Mouse (Mus musculus) intestine, postnatal 0 days (tissue): ENCODE results near the gene Nhlrc1. TPM values are rescaled to one million over a fixed set of nuclear protein-coding genes. Genes with fewer than 3 reads are reported as not detected.

Experiments
- ATAC-seq: fragments of 200-750 bp; cut with Nextera tagmentation; 2 replicates; pipeline ENCODE4 v1.8.0; 2017; ENCODE audit warnings: mild to moderate bottlenecking, moderate TSS enrichment, moderate library complexity
- H3K27ac ChIP-seq: fragments of 300-500 bp; sonication (generic); 2 replicates; pipeline ENCODE4 v1.5.1; 2014; ENCODE audit warnings: mild to moderate bottlenecking, low read depth, low read length, moderate library complexity
- H3K27me3 ChIP-seq: fragments of 300-500 bp; sonication (generic); replicated peaks from 2 replicates; pipeline ENCODE4 v1.6.1; 2014; ENCODE audit warnings: low read length, mixed read lengths; ENCODE audit not compliant: control insufficient read depth, insufficient read depth
- H3K36me3 ChIP-seq: fragments of 300-500 bp; sonication (generic); 2 replicates; pipeline ENCODE4 v1.6.1; 2014; ENCODE audit warnings: mild to moderate bottlenecking, moderate library complexity; ENCODE audit not compliant: control insufficient read depth, insufficient read depth
- H3K4me1 ChIP-seq: fragments of 300-500 bp; sonication (generic); replicated peaks from 2 replicates; pipeline ENCODE4 v1.6.1; 2014; ENCODE audit warnings: antibody characterized with exemption, low read length, mixed read lengths; ENCODE audit not compliant: control insufficient read depth, insufficient read depth
- H3K4me2 ChIP-seq: fragments of 300-500 bp; sonication (generic); replicated peaks from 2 replicates; pipeline ENCODE4 v1.6.1; 2014; ENCODE audit warnings: low read depth, mild to moderate bottlenecking, moderate library complexity
- H3K4me3 ChIP-seq: fragments of 300-500 bp; sonication (generic); 2 replicates; pipeline ENCODE4 v1.5.1; 2014; ENCODE audit warnings: low read depth, low read length
- H3K9ac ChIP-seq: fragments of 300-500 bp; sonication (generic); 2 replicates; pipeline ENCODE4 v1.6.1; 2014; ENCODE audit warnings: mild to moderate bottlenecking, low read depth, low read length
- H3K9me3 ChIP-seq: fragments of 300-500 bp; sonication (generic); 2 replicates; pipeline ENCODE4 v1.6.1; 2016; ENCODE audit warnings: mixed run types; ENCODE audit not compliant: control insufficient read depth
- CTCF ChIP-seq: sonication (generic); IDR thresholded peaks from 2 replicates; pipeline ENCODE4 v1.5.1; 2016; ENCODE audit warnings: low read depth, mild to moderate bottlenecking, control low read depth, antibody characterized with exemption, moderate library complexity
- WGBS: fragments of 180-500 bp; shearing (Covaris S2); extraction: QIAGEN DNeasy Blood & Tissue Kit; methylation state at CpG from one replicate; pipeline ENCODE4 v1.1.7; 2014; 5-methylcytosine and 5-hydroxymethylcytosine counted together
- polyA plus RNA-seq: library from polyadenylated mRNA; unstranded; fragments of >200 nt; fragmentation: Nextera tagmentation; extraction: Ambion mirVana; gene quantifications from 2 replicates; pipeline ENCODE4 v1.2.1, GENCODE M21; 2015

Gene Nhlrc1
- polyA plus RNA-seq, 1 experiment from 2014 or later, result 2.1 TPM

DNA sequence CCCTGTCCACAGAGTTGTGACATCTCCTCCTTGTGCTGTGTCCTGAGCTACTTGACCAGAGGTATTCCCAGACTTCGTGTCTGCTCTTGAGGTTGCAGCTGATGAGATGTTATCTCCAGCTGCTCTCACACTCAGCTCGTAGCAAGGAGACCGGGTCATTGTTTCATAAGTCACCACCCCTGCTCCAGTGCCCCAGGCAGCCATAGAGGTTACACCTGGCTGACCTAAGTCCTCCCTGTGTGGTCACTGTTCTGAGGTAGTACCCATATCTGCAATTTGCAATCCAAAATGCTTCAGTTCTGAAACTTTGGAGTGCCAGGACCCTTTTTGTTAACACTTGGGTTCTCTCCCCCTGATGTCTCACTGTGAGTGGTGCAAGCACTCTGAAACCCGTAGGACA is 35.4 kb upstream of the Nhlrc1 start:
- no peak overlapping the region for H3K4me3 ChIP-seq
- H3K9ac ChIP-seq, result no peak overlapping the region
- no peak overlapping the region for H3K4me2 ChIP-seq
- H3K4me1 ChIP-seq, result no peaks in the 10 kb centered on the region
- no peak for TF ChIP-seq CTCF
- H3K36me3 ChIP-seq, result peaks cover 40% of the 10 kb centered on the region
- no peaks in the 10 kb centered on the region for H3K9me3 ChIP-seq
- no peaks in the 10 kb centered on the region for H3K27me3 ChIP-seq
- no peak for ATAC-seq
- WGBS, result 71% methylated on average over 4 of the region's 4 CpGs
- H3K27ac ChIP-seq, result no peak overlapping the region

DNA sequence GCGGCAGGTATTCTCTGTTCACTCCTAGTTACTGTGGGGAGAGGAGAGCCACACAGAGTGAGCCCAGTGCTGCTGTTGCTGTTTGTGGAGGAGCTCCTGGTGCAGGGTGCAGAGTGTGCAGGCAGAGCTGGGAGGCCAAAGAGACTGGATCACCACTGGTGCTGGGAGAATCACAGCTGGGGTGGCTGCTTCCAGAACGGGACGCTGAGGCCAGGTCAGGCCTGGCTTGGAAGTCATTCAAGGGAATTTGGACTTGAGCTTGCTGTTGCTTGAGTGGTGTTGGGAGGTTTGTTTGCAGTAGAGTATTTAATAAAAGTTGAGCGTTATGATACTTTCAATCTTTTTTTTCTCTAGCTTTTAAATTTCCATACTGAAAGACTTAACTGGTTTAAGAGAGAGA is 33.3 kb upstream of the Nhlrc1 start:
- TF ChIP-seq CTCF, result no peak
- Histone ChIP-seq H3K27me3 (no peaks in the 10 kb centered on the region), H3K4me2 (no peak overlapping the region), H3K27ac (no peak overlapping the region), H3K4me3 (no peak overlapping the region), H3K9me3 (no peaks in the 10 kb centered on the region), H3K4me1 (no peaks in the 10 kb centered on the region), H3K9ac (no peak overlapping the region), H3K36me3 (peaks cover 28% of the 10 kb centered on the region)
- WGBS, result 86% methylated on average over 4 of the region's 4 CpGs
- no peak for ATAC-seq

DNA sequence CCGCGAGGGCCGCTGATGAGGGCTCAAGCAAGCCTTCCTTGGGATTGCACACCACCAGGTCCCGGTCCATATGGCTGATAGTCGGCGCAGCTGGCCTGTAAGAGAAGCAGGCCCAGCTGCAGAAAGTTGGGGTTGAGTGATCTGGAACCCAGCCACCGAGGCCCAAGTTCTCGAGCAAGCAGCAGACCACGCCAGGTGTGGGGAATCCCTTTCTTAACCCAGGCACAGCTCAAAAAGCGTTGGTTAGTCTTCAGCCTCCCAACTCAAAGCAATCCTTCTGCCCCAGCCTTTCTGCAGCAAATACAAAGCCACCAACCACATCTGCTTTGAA is 29.9 kb upstream of the Nhlrc1 start, which contains the start of gene Tpmt:
TSS of gene Tpmt (minus strand) at position 121 of the 331 bp plus-strand sequence.
- peak within 1 kb of the TSS; percentile 100 for H3K4me2 ChIP-seq
- TF ChIP-seq CTCF, result no peak
- 27% methylated on average over 10 of the region's 10 CpGs for WGBS
- peak within 1 kb of the TSS; percentile 68 for H3K27ac ChIP-seq
- no peak for ATAC-seq
- H3K9me3 ChIP-seq, result no peaks in the 10 kb centered on the region
- peaks cover 9% of the 10 kb centered on the region; the same call in 1 of the 2 replicates for H3K36me3 ChIP-seq
- peak within 1 kb of the TSS; percentile 94 for H3K4me3 ChIP-seq
- H3K4me1 ChIP-seq, result no peaks in the 10 kb centered on the region; the same call in 1 of the 2 replicates
- H3K27me3 ChIP-seq, result no peaks in the 10 kb centered on the region
- peak within 1 kb of the TSS; percentile 76 for H3K9ac ChIP-seq

DNA sequence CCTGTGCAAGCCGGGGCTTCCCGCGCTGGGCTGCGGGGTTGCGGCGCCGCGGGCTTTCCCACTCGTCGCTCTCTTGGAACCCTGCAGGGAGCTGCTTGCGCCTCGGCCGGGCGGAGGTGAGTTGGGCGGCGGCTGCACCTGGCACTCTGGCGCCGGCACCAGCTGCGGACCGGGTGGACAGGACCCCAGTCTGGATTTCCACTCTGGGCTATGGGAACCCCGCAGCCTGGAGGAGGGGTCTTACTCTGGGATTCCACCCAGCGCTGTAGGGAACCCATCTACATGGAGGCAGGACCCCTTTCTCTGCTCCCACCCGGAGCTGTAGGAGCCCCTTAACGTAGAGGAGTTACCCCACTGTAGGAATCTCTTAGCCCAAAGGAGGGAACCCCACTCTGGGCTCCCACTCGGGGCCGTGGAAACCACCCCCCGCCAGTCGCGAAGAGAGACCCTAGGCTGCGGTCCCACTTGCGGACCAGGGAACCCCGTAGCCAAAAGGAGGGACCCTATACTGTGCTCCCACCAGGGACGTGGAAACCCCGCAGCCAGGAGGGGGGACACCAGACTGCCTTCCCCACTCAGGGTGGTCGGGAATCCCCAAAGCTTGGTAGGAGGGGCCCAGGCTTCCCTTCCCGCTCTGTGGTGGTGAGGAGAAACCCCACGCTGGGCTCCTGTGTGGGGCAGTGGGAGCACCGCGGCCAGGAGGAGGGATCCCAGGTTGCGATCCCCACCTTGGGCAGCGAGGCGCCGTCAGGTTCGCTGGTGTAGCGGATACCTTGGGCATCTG is 29.4 kb upstream of the Nhlrc1 start:
- peak overlapping the region; percentile 94 for H3K4me3 ChIP-seq
- H3K9me3 ChIP-seq, result no peaks in the 10 kb centered on the region
- H3K4me2 ChIP-seq, result peak overlapping the region; percentile 100
- no peaks in the 10 kb centered on the region for H3K27me3 ChIP-seq
- WGBS, result under 1% methylated on average over 44 of the region's 45 CpGs
- TF ChIP-seq CTCF, result no peak
- H3K4me1 ChIP-seq, result no peaks in the 10 kb centered on the region; the same call in 1 of the 2 replicates
- peak overlapping the region; percentile 76 for H3K9ac ChIP-seq
- ATAC-seq, result peak; percentile 32
- H3K27ac ChIP-seq, result peak overlapping the region; percentile 68
- H3K36me3 ChIP-seq, result peaks cover 3% of the 10 kb centered on the region; the same call in 1 of the 2 replicates

DNA sequence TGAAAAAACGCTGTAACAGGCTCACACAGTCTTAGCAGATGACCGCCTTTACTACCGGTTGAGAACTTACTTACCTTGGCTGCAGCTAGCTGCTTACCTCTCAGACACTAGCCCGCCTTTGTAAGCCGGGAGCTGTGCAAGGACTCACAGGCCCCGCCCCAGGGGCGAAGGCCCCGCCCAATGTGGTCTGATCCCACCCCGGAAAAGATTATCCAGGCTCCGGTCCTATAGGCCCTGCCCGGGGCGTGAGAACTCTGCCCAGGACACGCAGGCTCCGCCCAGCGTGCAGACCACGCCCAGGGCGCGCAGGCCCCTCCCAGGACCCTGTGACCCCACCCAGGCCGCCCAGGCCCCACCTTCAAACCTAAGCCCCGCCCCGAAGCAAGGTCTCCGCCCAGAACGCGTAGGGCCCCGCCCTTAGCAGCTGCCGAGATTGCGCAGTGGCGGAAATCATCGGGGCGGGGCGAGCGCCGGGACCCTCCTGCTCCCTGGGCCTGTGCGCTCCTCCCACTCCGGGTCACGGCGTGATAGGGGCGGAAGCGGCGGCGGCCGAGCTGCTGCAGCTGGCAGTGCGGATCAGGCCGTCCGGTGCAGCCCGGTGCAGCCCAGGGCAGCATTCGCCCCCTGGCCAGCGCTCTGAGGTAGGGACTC is 28.5 kb upstream of the Nhlrc1 start, which contains the start of gene Kdm1b:
TSS of gene Kdm1b (plus strand) at position 470 of the 651 bp plus-strand sequence.
- ATAC-seq, result peak; percentile 96
- no peaks in the 10 kb centered on the region for H3K36me3 ChIP-seq
- H3K4me2 ChIP-seq, result peak within 1 kb of the TSS; percentile 100
- no peaks in the 10 kb centered on the region for H3K9me3 ChIP-seq
- H3K9ac ChIP-seq, result peak within 1 kb of the TSS; percentile 76
- no peaks in the 10 kb centered on the region; the same call in 1 of the 2 replicates for H3K4me1 ChIP-seq
- peak within 1 kb of the TSS; percentile 94 for H3K4me3 ChIP-seq
- no peak for TF ChIP-seq CTCF
- WGBS, result under 1% methylated on average over 48 of the region's 48 CpGs
- peak within 1 kb of the TSS; percentile 73 for H3K27ac ChIP-seq
- H3K27me3 ChIP-seq, result no peaks in the 10 kb centered on the region

DNA sequence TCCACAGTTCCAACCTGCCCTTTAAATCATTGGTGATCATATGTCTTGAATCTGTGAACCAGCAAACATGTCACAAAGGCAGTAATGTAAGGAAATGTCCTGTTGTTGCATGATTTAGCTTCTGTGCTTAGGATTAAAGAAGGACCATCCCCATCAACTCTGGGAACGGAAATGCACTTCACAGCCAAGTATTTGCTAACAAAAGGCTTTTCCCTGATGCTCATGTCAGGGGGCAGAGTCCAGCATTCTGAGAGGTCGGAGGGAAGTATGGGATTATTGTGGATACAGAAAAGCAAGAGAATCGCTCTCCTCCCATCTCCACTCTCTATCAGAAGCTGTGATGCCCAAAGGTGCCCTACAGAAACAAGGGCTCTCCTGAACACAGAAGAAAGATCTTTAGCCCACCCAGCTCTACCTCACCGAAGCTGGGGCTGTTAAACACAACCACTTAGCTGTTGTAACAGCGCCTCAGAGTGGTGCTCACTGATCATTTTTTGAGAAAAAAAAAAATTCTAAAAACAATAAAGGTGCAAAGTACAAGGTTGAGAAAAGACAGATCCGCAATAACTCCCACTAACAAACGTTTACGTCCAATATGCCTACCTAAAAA is 27.5 kb upstream of the Nhlrc1 start:
- H3K4me1 ChIP-seq, result no peaks in the 10 kb centered on the region; the same call in 1 of the 2 replicates
- WGBS, result 15% methylated on average over 8 of the region's 8 CpGs
- TF ChIP-seq CTCF, result peak; percentile 43
- H3K9me3 ChIP-seq, result no peaks in the 10 kb centered on the region
- H3K4me3 ChIP-seq, result peak overlapping the region; percentile 94
- H3K27me3 ChIP-seq, result no peaks in the 10 kb centered on the region
- peak overlapping the region; percentile 73; the same call in 1 of the 2 replicates for H3K27ac ChIP-seq
- H3K36me3 ChIP-seq, result no peaks in the 10 kb centered on the region
- ATAC-seq, result no peak
- peak overlapping the region; percentile 45; the same call in 1 of the 2 replicates for H3K9ac ChIP-seq
- peak overlapping the region; percentile 79 for H3K4me2 ChIP-seq
